Mouse (Mus musculus) retina, postnatal 7 days (tissue): Measurements from ENCODE around the gene Lrp4.
"Not testable (repeated sequence)": the region's sequence is repeated elsewhere in the genome, so short reads cannot be mapped to it uniquely, and the experiment has no call there.

Source experiments
- DNase-seq: peaks from one replicate; pipeline ENCODE4 v3.0.0-alpha.2; 2012; ENCODE audit warnings: low read depth, low spot score

Gene Lrp4

DNA sequence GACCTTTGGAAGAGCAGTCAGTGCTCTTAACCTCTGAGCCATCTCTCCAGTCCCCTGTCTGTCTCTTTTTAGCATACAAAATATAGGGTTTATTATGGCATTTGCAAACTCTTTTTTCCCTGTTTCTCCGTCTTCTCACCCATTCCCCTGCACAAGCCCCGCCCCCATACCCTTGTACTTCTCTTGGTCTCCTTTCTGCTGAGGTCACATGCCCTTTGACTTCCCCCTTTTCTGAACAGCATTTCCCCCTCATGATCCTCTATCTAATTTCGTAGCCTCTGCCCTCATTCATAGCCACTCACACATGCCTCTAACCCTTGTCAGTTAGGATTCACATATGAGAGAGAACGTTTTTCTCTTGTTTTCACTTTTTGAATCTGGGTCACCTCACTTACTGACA, 27.4 kb downstream of the Lrp4 start:
- DNase-seq, result no peak

DNA sequence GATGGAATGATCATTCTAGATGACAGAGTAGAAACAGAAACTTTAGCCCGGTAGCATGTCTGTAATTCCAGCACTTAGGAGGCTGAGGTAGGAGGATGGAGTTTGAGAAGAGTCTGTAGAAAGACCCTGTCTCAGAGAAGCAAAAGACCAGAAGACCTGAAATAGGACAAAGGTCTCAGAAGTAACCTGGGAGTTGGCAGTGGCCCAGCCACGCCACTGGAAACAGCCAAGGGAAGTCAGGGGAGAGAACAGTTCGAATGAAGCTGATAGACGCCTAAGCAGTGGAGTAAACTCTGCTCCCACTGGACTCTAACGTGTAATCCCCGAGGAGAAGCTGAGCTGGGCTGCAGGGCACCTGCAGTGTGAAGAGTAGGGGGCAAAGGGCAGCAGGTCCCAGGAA, 27.9 kb downstream of the Lrp4 start:
- DNase-seq, result no peak

DNA sequence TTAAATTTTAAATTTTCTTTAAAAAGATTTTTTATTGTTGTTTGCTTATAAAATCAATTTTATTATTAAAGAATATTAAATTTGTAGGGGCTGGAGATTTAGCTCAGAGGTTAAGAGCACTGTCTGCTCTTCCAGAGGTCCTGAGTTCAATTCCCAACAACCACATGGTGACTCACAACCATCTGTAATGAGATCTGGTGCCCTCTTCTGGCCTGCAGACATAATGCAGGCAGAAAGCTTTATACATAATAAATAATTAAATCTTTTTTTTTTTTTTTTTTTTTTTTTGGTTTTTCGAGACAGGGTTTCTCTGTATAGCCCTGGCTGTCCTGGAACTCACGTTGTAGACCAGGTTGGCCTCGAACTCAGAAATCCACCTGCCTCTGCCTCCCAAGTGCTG, 30.0 kb downstream of the Lrp4 start:
- not testable (repeated sequence) for DNase-seq

DNA sequence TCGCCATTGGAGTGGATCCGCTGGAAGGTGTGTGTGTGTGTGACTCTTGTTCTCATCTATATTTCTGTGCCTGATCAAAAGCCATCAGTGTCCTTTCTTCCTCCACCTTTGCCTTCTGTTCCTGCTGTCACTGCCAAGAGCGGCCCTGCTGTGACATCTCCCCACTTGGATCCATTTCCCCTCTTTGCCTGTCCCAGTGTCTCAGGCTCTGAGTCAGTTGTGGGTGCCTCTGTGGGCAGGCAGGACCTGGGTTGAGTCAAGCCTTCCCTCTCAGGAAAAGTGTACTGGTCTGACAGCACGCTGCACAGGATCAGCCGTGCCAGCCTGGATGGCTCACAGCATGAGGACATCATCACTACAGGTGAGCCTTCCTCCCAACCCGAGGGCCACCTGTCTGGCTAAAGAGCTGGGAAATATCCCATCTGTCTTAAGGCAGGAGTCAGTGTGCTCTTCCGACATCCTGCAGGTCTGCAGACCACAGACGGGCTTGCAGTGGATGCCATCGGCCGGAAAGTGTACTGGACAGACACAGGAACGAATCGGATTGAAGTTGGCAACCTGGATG, 34.8 kb downstream of the Lrp4 start:
- no peak for DNase-seq

DNA sequence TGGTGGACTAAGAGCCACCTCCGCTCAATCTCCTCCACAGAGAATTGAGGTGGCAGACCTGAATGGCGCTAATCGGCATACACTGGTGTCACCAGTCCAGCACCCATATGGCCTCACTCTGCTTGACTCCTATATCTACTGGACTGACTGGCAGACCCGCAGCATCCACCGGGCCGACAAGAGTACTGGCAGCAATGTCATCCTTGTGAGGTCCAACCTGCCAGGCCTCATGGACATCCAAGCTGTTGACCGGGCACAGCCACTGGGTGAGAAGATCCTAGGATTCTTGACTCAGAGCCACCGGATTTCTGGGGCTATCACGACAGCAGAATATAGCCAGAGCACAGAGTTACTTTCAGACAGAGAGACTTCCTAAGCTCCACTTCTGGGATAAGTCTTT, 36.7 kb downstream of the Lrp4 start:
- DNase-seq, result no peak

DNA sequence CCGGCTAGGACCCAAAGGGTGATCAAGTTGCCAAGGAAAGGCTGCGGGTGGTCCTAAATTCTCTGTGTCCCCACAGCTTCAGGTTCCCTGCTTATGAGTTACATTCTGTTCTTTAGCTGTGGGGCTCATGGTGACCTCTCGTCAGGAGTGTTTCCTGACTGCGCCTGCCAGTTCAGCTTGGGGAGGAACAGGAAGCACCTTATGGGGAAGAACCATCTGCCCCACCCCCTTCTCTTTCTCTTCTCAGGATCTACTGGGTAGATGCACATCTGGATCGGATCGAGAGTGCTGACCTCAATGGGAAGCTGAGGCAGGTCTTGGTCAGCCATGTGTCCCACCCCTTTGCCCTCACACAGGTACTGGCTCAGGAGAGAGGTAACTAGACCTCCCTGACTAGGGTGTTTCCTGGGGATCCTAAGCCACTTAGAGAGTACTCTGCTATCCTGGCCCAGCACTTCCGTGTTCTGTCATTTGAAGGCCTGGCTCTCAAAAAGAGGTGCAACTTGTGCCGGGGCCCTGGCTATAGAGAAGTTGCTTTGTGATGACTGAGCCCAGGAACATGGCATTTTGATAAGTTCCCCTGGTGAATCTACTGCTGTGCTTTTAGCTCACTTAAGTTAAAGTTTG, 40.9 kb downstream of the Lrp4 start:
- DNase-seq, result no peak

DNA sequence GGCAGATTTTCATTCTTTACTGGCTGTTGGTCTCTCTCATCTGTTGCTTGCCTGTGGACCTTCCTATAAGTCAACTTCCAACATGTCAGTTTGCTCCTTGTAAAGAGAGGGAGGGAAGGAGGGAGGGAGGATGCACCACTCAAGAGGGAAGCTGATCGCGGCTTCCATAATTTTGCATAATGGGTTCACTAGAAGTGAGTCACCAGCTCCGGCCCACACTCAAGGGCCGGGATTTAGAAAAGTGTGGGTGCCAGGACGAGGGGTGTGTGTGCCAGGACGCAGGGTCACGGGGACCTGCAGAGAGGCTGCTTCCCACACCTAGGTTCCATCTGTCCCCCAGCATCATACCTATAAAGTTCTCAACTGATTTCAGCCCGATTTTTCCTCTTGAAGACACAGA, 50.8 kb downstream of the Lrp4 start:
- DNase-seq, result no peak

DNA sequence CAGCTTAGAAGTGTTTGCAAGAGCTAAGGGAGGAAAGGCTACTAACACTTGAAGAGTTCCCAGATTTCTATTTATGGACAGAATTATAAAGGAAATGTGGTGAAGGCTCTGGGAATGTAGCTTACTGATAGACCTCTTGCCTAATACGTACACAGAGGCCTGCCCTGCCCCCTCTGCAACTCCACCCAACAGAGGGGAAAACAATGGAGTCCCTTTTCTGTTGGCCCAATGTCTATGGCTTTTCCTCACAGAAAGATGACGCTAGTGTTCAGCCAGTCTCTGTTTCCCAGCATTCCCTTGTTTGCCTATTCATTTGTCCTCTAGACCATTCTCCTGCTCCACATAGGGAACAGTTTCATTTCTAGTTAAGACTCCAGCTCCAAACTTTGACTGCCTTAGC, 59.9 kb downstream of the Lrp4 start:
- no peak for DNase-seq

DNA sequence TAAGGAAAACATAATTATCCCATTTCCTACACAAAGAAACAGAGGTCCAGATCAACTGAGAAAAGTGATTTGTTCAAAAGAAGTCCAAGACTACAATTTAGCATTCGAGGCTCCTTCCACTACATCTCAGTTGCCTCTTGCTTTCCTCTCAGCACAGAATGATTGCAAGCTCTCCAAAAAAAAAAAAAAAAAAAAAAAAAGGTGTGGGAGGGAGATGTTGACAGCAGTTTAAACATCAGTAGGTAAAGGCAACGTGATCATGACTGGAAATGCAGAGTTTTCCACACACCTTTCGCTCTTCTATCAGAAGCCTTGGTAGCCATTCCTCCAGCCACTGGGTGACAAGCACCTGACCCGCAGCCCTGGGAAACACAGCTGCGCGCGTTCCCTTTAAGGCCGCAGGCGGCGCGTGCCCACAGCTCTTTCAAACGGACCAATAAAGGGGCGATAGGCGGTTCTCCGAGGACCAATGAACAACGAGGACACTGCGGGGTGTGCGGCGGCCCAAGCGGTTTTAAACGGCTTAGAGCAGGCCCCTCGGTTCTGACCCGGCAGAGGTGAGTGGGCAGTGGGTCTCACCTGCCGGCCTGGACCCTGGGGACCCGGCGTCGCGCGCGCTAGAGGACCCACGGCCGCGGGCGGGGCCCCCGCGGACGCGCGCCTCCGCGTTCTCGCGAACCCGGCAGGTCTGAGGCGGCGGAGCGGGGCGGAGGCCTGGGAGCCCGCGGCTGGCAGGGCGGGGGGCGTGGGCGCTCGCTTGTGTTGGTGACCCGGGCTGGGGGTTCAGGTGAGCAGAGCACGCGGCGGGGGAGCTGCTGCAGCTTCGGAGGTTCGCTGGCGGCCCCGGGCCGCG, 69.2 kb downstream of the Lrp4 start, which contains the start of gene Ckap5:
Ckap5 (plus strand) TSS at position 469 of the 853 bp plus-strand sequence.
- peak; percentile 87 for DNase-seq

DNA sequence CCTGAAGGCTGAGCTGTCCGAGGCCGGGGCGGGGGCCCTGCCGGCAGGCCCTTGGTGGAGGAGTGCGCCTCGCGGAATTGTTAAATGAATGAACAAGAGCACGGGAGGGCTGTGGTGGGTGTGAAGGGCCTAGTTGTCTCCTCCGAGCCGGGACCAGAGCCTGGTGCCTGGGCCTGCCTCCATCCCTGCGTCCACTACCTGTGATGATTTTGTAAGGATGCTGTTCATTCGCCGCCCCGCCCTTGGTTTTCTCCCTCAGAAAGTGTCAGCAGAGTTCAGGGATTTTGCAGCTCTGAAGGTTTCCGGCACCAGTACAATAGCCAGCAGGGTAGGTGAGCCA, 69.8 kb downstream of the Lrp4 start:
- DNase-seq, result peak; percentile 9

DNA sequence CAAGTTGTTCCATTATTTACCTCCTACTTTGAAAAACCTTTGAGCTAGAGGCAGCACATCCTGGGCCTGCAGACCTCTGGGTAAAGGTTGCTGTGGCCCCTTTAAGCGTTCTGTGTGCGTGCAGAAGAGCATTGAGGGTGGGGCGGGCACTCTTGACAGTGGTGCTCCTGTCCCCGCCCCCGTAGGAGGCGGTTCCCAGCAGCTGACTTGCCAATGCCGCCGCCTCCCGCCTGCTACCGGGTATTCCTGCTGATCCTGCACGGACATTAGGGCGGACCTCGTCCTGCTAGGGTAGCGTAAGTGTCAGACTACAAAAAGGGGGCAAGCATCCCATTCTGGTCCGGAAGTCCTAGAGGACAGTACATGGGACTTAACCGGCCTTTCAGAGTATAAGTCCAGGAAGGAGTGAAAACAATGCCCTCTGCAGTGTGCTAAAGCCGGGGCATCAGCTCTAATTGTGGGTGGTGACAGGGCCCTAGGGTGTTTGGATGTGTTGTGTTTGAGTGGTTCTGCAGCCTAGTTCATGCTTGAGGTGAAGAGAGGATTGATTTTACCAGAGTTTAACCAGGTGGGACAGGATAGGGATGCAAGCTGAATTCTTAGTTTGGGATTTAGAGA, 80.4 kb downstream of the Lrp4 start:
- peak; percentile 54 for DNase-seq
